ENCODE assay signal across 9 mouse cellular contexts in genomic region chr7:137321961-137322784, GRCm38 (mm10). TPM values are rescaled to one million over a fixed set of nuclear protein-coding genes. Genes with fewer than 3 reads are reported as not detected.
DNase-seq lines count a peak whose midpoint lies in the region; ATAC-seq and TF ChIP-seq lines count a peak whose summit lies in the region.
"Had no signal": no experiment of that assay in that cellular context is flagged by ENCODE, and none has a peak within 500 bp of the region (broad histone marks: within the 10 kb centered on the region; RNA-seq: fewer than 3 reads in every experiment).

No protein-coding gene starts in this region.

- WGBS in kidney, embryonic 15.5 days, result under 1% methylated on average over 70 of the region's 72 CpGs
- WGBS in intestine, postnatal 0 days, result under 1% methylated on average over 64 of the region's 72 CpGs
- WGBS in neural tube, embryonic 13.5 days, result under 1% methylated on average over 72 of the region's 72 CpGs
- WGBS in thymus, adult 2 months, result 7% methylated on average over 72 of the region's 72 CpGs

- H3K4me1 ChIP-seq in kidney, embryonic 15.5 days, result peaks cover 48% of the 10 kb centered on the region
- H3K4me1 ChIP-seq in embryonic fibroblast, embryonic 13.5 days (ENCODE audit: control insufficient read depth, insufficient read depth, low read length), result no peaks in the 10 kb centered on the region
- no peaks in the 10 kb centered on the region for H3K4me1 ChIP-seq in intestine, postnatal 0 days (replicated peaks; ENCODE audit: control insufficient read depth, insufficient read depth, low read length)
- H3K4me1 ChIP-seq in neural tube, embryonic 13.5 days (replicated peaks), result peaks cover 60% of the 10 kb centered on the region
- H3K4me1 ChIP-seq in thymus, adult 2 months (replicated peaks; ENCODE audit: control insufficient read depth, insufficient read depth, low read length), result no peaks in the 10 kb centered on the region

- DNase-seq in kidney, postnatal 14 days, result no peak
- DNase-seq in urinary bladder, postnatal 4 days (ENCODE audit: low spot score in 2 of 2), result no peak
- DNase-seq in thymus, adult 2 months, result no peak
- DNase-seq in yolk sac, embryonic 10.5 days (ENCODE audit: low spot score), result no peak
- DNase-seq: kidney, adult 9 months had no signal

- peak overlapping the region; percentile 29 for H3K9ac ChIP-seq in kidney, embryonic 15.5 days
- H3K9ac ChIP-seq in intestine, postnatal 0 days (ENCODE audit: low read depth, low read length), result no peak overlapping the region
- peak overlapping the region; percentile 75 for H3K9ac ChIP-seq in neural tube, embryonic 13.5 days

- peaks cover 97% of the 10 kb centered on the region for H3K27me3 ChIP-seq in kidney, embryonic 15.5 days
- peaks cover 80% of the 10 kb centered on the region for H3K27me3 ChIP-seq in intestine, postnatal 0 days (replicated peaks; ENCODE audit: control insufficient read depth, insufficient read depth, low read length)
- peaks cover 80% of the 10 kb centered on the region for H3K27me3 ChIP-seq in neural tube, embryonic 13.5 days
- peaks cover 38% of the 10 kb centered on the region for H3K27me3 ChIP-seq in thymus, adult 2 months (ENCODE audit: control insufficient read depth, insufficient read depth, low read length)

- no peaks in the 10 kb centered on the region for H3K36me3 ChIP-seq in kidney, embryonic 15.5 days
- no peaks in the 10 kb centered on the region for H3K36me3 ChIP-seq in intestine, postnatal 0 days (ENCODE audit: control insufficient read depth, insufficient read depth)
- no peaks in the 10 kb centered on the region for H3K36me3 ChIP-seq in neural tube, embryonic 13.5 days
- no peaks in the 10 kb centered on the region for H3K36me3 ChIP-seq in thymus, adult 2 months (ENCODE audit: control insufficient read depth, insufficient read depth, low read length)

- H3K4me3 ChIP-seq in kidney, embryonic 15.5 days (replicated peaks), result peak overlapping the region; percentile 45
- H3K4me3 ChIP-seq in embryonic fibroblast, embryonic 13.5 days (ENCODE audit: insufficient read depth, low read length), result peak overlapping the region; percentile 8; the same call in 1 of the 2 replicates
- H3K4me3 ChIP-seq in intestine, postnatal 0 days (ENCODE audit: low read depth, low read length), result peak overlapping the region; percentile 41
- H3K4me3 ChIP-seq in neural tube, embryonic 13.5 days, result peak overlapping the region; percentile 88
- no peak overlapping the region for H3K4me3 ChIP-seq in thymus, adult 2 months (ENCODE audit: control insufficient read depth, insufficient read depth, low read length)

- H3K4me2 ChIP-seq in kidney, embryonic 15.5 days, result peak overlapping the region; percentile 66
- H3K4me2 ChIP-seq in intestine, postnatal 0 days (replicated peaks; ENCODE audit: low read depth), result peak overlapping the region; percentile 63
- H3K4me2 ChIP-seq in neural tube, embryonic 13.5 days, result peak overlapping the region; percentile 76

- TF ChIP-seq CTCF in embryonic fibroblast, embryonic 13.5 days (IDR thresholded peaks at IDR 0.05; ENCODE audit: borderline replicate concordance, insufficient read depth, low read length), result no peak
- no peak for TF ChIP-seq CTCF in intestine, postnatal 0 days (IDR thresholded peaks at IDR 0.05; ENCODE audit: low read depth)
- no peak for TF ChIP-seq CTCF in thymus, adult 2 months (IDR thresholded peaks at IDR 0.05; ENCODE audit: borderline replicate concordance, control insufficient read depth, extremely low read depth, insufficient read depth, low read length, poor library complexity)

- H3K9me3 ChIP-seq in kidney, embryonic 15.5 days (replicated peaks), result no peaks in the 10 kb centered on the region
- H3K9me3 ChIP-seq in intestine, postnatal 0 days (ENCODE audit: control insufficient read depth), result 0 out of 2 replicates have a peak, but pooled peaks cover 2% of the 10 kb centered on the region
- H3K9me3 ChIP-seq in neural tube, embryonic 13.5 days, result no peaks in the 10 kb centered on the region

- TF ChIP-seq POLR2A in embryonic fibroblast, embryonic 13.5 days (IDR thresholded peaks at IDR 0.05; ENCODE audit: low read depth, low read length), result no peak
- no peak for TF ChIP-seq POLR2A in thymus, adult 2 months (IDR thresholded peaks at IDR 0.05; ENCODE audit: control insufficient read depth, extremely low read depth, insufficient read depth, low read length, poor library complexity)

- no peak for ATAC-seq in kidney, embryonic 15.5 days (replicated peaks; ENCODE audit: low FRiP score)
- 0 out of 2 replicates have a peak, but pooled peaks have one; percentile 9 for ATAC-seq in intestine, postnatal 0 days
- ATAC-seq in neural tube, embryonic 13.5 days (ENCODE audit: low read depth), result peak; percentile 15; the same call in 1 of the 2 replicates

- H3K27ac ChIP-seq in kidney, embryonic 15.5 days, result no peak overlapping the region
- H3K27ac ChIP-seq in embryonic fibroblast, embryonic 13.5 days (ENCODE audit: insufficient read depth, low read length), result no peak overlapping the region
- no peak overlapping the region for H3K27ac ChIP-seq in intestine, postnatal 0 days (ENCODE audit: low read depth, low read length)
- H3K27ac ChIP-seq in neural tube, embryonic 13.5 days (replicated peaks), result peak overlapping the region; percentile 86
- no peak overlapping the region for H3K27ac ChIP-seq in thymus, adult 2 months (ENCODE audit: control insufficient read depth, insufficient read depth, low read length)

RNA-seq across cellular contexts. Expression of gene Ebf3, which starts 7.9 kb away (rescaled TPM):
- polyA plus RNA-seq in kidney, embryonic 15.5 days (2015; fragmentation: Nextera tagmentation; extraction: Ambion mirVana), result 1.5 and 1.6 TPM in 2 replicates
- polyA plus RNA-seq in embryonic fibroblast, embryonic 13.5 days (2011; ENCODE audit: insufficient read length, low read depth, missing spikeins), result 12.9 and 17.0 TPM in 2 replicates
- 0.31 and 0.41 TPM in 2 replicates for polyA plus RNA-seq in intestine, postnatal 0 days (2015; fragmentation: Nextera tagmentation; extraction: Ambion mirVana)
- polyA plus RNA-seq in neural tube, embryonic 13.5 days (2015; fragmentation: Nextera tagmentation; extraction: Ambion mirVana), result 23.9 and 24.1 TPM in 2 replicates
- polyA plus RNA-seq in thymus, adult 2 months (2012; rRNA removed), result 1.7 and 2.1 TPM in 2 replicates
